Mouse (Mus musculus) liver, embryonic 16.5 days (tissue): Measurements from ENCODE around the gene Bglap3. TPM values are rescaled to one million over a fixed set of nuclear protein-coding genes. Genes with fewer than 3 reads are reported as not detected.
A peak's percentile ranks its signal among the peaks of the same experiment; 100 is the strongest.
"Not testable (repeated sequence)": the region's sequence is repeated elsewhere in the genome, so short reads cannot be mapped to it uniquely, and the experiment has no call there.

Experiments
- ATAC-seq: fragments of 200-750 bp; cut with Nextera tagmentation; 2 replicates; pipeline ENCODE4 v1.8.0; 2017; ENCODE audit warnings: low read depth, mild to moderate bottlenecking, moderate number of reproducible peaks, moderate library complexity
- H3K27ac ChIP-seq: fragments of 300-500 bp; sonication (generic); 2 replicates; pipeline ENCODE4 v1.5.1; 2014; ENCODE audit warnings: mild to moderate bottlenecking, low read length
- H3K27me3 ChIP-seq: fragments of 300-500 bp; sonication (generic); 2 replicates; pipeline ENCODE4 v1.6.1; 2014; ENCODE audit warnings: low read depth, low read length, mixed read lengths; ENCODE audit not compliant: control insufficient read depth, insufficient read depth
- H3K36me3 ChIP-seq: fragments of 300-500 bp; sonication (generic); 2 replicates; pipeline ENCODE4 v1.6.1; 2014; ENCODE audit warnings: mild to moderate bottlenecking; ENCODE audit not compliant: control insufficient read depth, insufficient read depth
- H3K4me1 ChIP-seq: fragments of 300-500 bp; sonication (generic); 2 replicates; pipeline ENCODE4 v1.6.1; 2014; ENCODE audit warnings: low read depth, low read length, mixed read lengths; ENCODE audit not compliant: control insufficient read depth
- H3K4me2 ChIP-seq: fragments of 300-500 bp; sonication (generic); 2 replicates; pipeline ENCODE4 v1.6.1; 2014; ENCODE audit warnings: low read depth, low read length, mixed read lengths
- H3K4me3 ChIP-seq: fragments of 300-500 bp; sonication (generic); 2 replicates; pipeline ENCODE4 v1.5.1; 2014; ENCODE audit warnings: low read depth, mild to moderate bottlenecking, low read length
- H3K9ac ChIP-seq: fragments of 300-500 bp; sonication (generic); 2 replicates; pipeline ENCODE4 v1.6.1; 2014; ENCODE audit warnings: low read depth, low read length
- H3K9me3 ChIP-seq: fragments of 300-500 bp; sonication (generic); replicated peaks from 2 replicates; pipeline ENCODE4 v1.6.1; 2016; ENCODE audit warnings: low read length; ENCODE audit not compliant: control insufficient read depth
- WGBS: fragments of 180-500 bp; shearing (Covaris S2); extraction: QIAGEN DNeasy Blood & Tissue Kit; methylation state at CpG from one replicate; pipeline ENCODE4 v1.1.7; 2014; ENCODE audit not compliant: insufficient replicate concordance; 5-methylcytosine and 5-hydroxymethylcytosine counted together
- polyA plus RNA-seq: library from polyadenylated mRNA; unstranded; fragments of >200 nt; fragmentation: Nextera tagmentation; extraction: Ambion mirVana; gene quantifications from 2 replicates; pipeline ENCODE4 v1.2.1, GENCODE M21; 2015

The Bglap3 gene
- polyA plus RNA-seq, 1 experiment from 2014 or later = 0.15 TPM

DNA sequence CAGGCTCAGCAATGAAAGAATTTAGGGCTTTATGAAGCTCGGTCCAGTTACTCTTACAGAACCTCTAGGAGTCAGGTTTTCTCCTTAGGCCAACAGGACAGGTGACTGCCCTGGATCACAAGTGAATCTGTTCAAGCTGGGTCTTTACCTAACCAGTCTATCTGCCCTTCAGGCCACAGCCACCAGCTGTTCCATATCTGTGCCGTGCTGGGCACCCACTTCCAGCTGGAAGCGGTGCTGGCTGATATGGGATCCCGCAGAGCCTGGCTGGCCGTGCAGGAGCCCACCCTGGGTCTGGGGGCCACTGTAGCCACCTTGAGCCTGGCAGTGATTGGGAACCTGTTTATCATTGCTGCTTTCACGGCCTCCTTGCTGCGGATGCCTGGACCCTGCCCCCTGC is 5.0 kb downstream of the Bglap3 start:
- not testable (repeated sequence) for H3K9ac ChIP-seq, H3K27ac ChIP-seq, H3K36me3 ChIP-seq, H3K9me3 ChIP-seq, H3K4me3 ChIP-seq, ATAC-seq, H3K4me2 ChIP-seq
- whole genome bisulfite sequencing = 36% methylated on average over 3 of the region's 7 CpGs
- Histone ChIP-seq H3K27me3 (peaks cover 17% of the 10 kb centered on the region), H3K4me1 (peaks cover 36% of the 10 kb centered on the region)

DNA sequence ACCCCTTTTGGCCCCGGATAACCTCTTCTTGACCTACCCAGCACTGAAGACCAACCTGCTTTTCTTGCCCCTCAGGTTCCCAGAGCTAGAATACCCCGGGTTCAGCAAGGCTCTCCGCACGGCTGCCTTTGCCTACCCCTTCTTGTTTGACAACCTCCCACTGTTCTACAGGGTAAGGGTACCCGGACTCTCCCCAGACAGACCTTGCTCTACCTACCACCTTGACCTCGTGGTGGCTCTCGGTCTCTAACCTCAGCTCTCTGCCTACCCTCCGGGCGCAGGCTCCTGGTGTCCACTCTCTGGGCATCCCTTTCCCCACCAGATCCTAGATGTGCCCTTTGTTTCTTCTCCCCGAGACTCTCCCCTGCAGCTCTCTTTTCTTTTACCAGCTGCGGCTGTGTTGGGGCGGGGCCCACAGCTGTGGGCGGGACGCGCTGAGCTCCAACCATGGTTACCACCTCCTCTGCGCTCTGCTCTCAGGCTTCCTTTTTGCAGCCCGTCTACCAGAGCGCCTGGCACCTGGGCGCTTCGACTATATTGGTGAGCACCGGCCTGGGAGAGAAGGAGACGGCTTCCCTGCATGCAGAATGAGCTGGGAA is 5.6 kb downstream of the Bglap3 start:
- WGBS = 7% methylated on average over 18 of the region's 22 CpGs
- Histone ChIP-seq H3K4me1 (peaks cover 42% of the 10 kb centered on the region), H3K4me2 (0 out of 2 replicates have a peak overlapping the region, but pooled peaks have one; percentile 46), H3K27me3 (peaks cover 17% of the 10 kb centered on the region)
- not testable (repeated sequence) for H3K9me3 ChIP-seq, H3K4me3 ChIP-seq, H3K27ac ChIP-seq, H3K9ac ChIP-seq, H3K36me3 ChIP-seq
- peak; percentile 45 for ATAC-seq

DNA sequence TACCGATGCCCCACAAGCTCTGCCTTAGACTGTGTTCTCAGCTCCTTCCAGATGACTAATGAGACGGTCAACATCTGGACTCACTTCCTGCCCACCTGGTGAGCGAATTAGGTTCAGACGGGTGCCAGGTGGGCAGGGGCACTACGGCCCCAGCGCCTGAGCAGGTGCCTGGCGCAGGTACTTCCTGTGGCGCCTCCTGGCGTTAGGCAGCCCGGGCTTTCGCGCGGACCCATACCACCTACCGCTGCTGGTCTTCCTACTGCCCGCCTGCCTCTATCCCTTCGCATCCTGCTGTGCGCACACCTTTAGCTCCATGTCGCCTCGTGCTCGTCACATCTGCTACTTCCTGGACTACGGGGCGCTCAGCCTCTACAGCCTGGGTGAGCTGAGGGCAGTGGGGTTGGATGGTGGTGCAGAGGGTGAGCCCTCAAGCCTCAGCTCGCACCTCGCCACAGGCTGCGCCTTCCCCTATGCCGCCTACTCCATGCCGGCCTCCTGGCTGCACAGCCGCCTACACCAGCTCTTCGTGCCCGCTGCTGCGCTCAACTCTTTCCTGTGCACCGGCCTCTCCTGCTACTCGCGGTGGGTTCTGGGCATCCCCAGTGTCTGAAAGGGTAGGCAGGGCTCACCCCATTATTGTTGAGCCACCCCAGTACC is 6.7 kb downstream of the Bglap3 start:
- Histone ChIP-seq H3K9ac (no peak overlapping the region), H3K4me1 (peaks cover 52% of the 10 kb centered on the region), H3K36me3 (peaks cover 15% of the 10 kb centered on the region), H3K4me2 (peak overlapping the region; percentile 67; the same call in 1 of the 2 replicates), H3K4me3 (peak overlapping the region; percentile 59; the same call in 1 of the 2 replicates), H3K27ac (no peak overlapping the region), H3K27me3 (peaks cover 17% of the 10 kb centered on the region), H3K9me3 (peaks cover 4% of the 10 kb centered on the region; the same call in 1 of the 2 replicates)
- no peak for ATAC-seq
- WGBS = 36% methylated on average over 34 of the region's 34 CpGs

DNA sequence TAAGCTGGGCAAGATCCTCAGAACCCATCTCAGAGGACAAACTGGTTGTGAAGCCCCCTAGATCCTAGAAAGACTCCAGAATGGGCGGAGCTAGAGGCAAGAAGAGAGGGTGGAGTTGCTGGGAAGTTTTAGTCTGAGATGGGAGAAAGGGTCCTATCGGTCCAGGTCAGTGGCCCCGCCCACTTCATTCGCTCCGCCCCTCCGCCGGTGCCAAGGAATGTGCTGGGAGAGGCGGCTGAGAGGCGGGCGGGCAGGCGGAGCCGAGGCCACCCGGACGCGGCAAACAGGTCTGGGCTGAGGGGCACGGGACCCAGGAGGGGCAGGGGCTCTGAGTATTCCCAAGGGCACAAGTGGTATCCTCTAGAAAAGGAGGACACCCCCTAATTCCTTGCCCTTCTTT is 8.2 kb downstream of the Bglap3 start, which contains the start of gene Paqr6:
TSS of gene Paqr6 (plus strand) at position 248 of the 400 bp plus-strand sequence.
- Histone ChIP-seq H3K36me3 (peaks cover 30% of the 10 kb centered on the region), H3K4me3 (peak within 1 kb of the TSS; percentile 59), H3K4me2 (peak within 1 kb of the TSS; percentile 67), H3K4me1 (peaks cover 53% of the 10 kb centered on the region), H3K27ac (peak within 1 kb of the TSS; percentile 87), H3K9me3 (no peaks in the 10 kb centered on the region), H3K27me3 (peaks cover 17% of the 10 kb centered on the region), H3K9ac (peak within 1 kb of the TSS; percentile 59)
- WGBS = 3% methylated on average over 16 of the region's 16 CpGs
- ATAC-seq = peak; percentile 68

DNA sequence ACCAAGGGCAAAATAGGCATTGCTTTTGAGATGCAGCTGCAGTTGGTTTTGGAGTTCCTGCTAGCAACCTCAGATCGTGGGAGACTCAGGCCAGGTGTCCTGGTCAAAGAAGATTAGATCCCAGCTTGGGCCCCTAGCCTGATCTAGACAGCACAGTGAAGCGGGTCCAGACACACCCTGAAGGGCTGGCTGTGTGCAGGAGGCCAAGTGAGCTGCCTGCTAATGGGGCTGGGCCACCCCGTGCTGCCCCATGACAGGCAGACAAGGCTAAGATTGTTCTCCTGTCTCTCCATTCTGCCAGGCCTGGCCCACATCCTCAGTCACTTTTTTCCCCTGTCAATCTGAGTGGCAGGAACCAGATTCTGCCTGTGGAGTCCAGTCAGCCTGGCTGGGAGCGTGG is 8.8 kb downstream of the Bglap3 start:
- peaks cover 53% of the 10 kb centered on the region for H3K4me1 ChIP-seq
- peak overlapping the region; percentile 67 for H3K4me2 ChIP-seq
- peaks cover 17% of the 10 kb centered on the region for H3K27me3 ChIP-seq
- peak overlapping the region; percentile 59 for H3K9ac ChIP-seq
- 22% methylated on average over 4 of the region's 4 CpGs for WGBS
- peak overlapping the region; percentile 87 for H3K27ac ChIP-seq
- ATAC-seq = peak; percentile 94
- H3K4me3 ChIP-seq = peak overlapping the region; percentile 59
- peaks cover 36% of the 10 kb centered on the region for H3K36me3 ChIP-seq
- H3K9me3 ChIP-seq = no peaks in the 10 kb centered on the region

DNA sequence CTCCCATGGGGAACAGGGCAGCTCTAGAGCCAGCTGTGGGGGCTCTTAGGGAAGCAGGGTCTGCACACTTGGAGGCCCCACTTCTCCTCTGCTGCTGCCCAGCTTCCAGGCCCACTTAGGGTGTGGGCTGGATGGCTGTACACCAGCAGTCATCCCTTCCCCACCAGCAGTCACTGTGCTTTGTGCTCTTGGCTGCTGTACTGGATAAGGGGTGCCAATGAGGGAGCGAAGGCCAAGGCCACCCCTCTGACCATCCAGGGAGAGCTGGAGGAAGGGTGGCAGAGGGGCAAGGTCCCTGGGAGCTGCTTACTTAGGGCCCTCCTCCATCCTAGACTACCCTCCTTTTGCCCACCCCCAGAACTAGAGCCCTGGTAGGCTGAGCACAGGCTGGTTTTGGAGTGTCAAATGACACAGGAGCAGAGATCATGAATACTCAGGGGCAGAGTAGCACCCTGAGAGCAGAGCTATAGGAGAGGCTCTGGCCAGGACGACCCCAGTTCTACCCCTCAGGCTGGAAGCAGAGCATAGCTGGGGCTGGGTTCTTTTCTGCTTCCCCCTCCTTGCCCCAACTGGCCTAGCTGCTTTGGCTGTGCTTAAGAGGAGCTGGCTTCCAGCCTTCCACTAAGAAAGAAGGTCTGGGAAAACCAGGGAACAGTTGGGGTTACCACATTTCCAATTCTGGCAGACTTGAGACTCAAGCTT is 10.8 kb downstream of the Bglap3 start:
- peaks cover 17% of the 10 kb centered on the region for H3K27me3 ChIP-seq
- no peak overlapping the region for H3K4me3 ChIP-seq
- H3K27ac ChIP-seq = peak overlapping the region; percentile 87
- H3K9me3 ChIP-seq = no peaks in the 10 kb centered on the region
- H3K9ac ChIP-seq = no peak overlapping the region
- no peak for ATAC-seq
- H3K4me1 ChIP-seq = peaks cover 51% of the 10 kb centered on the region
- H3K36me3 ChIP-seq = peaks cover 53% of the 10 kb centered on the region
- no peak overlapping the region for H3K4me2 ChIP-seq
- WGBS = 80% methylated on average over 2 of the region's 2 CpGs

DNA sequence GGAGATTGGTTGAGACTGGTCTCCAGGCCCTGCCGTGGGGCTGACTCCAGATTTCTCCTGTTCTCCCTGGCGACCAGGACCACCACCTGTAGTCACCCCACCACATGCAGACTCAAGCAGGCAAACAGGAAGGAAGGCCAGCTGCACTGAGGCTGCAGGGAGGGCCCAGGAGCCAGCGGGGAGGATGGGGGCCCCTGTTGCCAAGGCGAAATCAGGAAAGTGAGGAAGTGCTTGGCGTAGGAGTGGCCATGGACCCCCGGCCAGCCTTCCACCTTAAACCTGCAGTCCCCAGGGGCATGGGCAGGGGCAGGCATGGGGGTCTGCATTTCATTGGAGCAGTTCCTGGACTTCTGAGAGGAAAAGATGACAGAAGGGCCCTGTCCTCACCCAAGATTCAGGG is 11.4 kb downstream of the Bglap3 start:
- no peaks in the 10 kb centered on the region for H3K9me3 ChIP-seq
- H3K4me3 ChIP-seq = no peak overlapping the region
- H3K4me1 ChIP-seq = peaks cover 51% of the 10 kb centered on the region
- 50% methylated on average over 6 of the region's 6 CpGs for WGBS
- no peak overlapping the region for H3K4me2 ChIP-seq
- H3K9ac ChIP-seq = no peak overlapping the region
- peaks cover 13% of the 10 kb centered on the region for H3K27me3 ChIP-seq
- H3K27ac ChIP-seq = no peak overlapping the region
- H3K36me3 ChIP-seq = peaks cover 58% of the 10 kb centered on the region
- ATAC-seq = no peak

DNA sequence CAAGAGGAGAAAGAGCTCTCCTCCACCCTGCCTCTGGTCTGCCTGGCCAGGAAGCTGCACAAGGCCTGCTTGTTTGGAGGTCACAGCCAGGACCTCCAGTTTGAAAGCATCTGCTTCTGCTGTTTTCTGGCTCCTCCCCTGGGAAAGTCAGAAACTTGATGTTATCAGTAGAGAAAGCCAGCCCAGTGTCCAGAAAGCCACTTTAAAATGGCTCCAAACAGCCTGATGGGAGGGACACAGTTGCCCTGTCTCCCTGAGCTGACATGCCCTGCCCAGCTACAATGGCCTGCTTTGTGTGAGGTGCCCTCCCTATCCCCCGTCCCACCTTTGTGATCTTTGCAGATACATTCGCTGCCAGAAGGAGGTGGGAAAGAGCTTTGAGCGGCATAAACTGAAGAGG is 12.6 kb downstream of the Bglap3 start:
- Histone ChIP-seq H3K4me3 (no peak overlapping the region), H3K36me3 (peaks cover 69% of the 10 kb centered on the region), H3K27ac (0 out of 2 replicates have a peak overlapping the region, but pooled peaks have one; percentile 5), H3K9ac (no peak overlapping the region), H3K9me3 (no peaks in the 10 kb centered on the region), H3K4me2 (no peak overlapping the region), H3K4me1 (peaks cover 42% of the 10 kb centered on the region), H3K27me3 (peaks cover 2% of the 10 kb centered on the region; the same call in 1 of the 2 replicates)
- 75% methylated on average over 3 of the region's 3 CpGs for WGBS
- ATAC-seq = no peak
